Mouse (Mus musculus) heart, adult 18-20 months (tissue): ENCODE results near the gene Rnf10. TPM values are rescaled to one million over a fixed set of nuclear protein-coding genes. Genes with fewer than 3 reads are reported as not detected.
A peak's percentile ranks its signal among the peaks of the same experiment; 100 is the strongest.

ENCODE experiments used
- DNase-seq, 2 experiments: peaks; one replicate each; pipeline ENCODE4 v3.0.0; 2021 to 2022; ENCODE audit warnings: mixed read lengths in 1 of 2
- total RNA-seq, 2 experiments: library from RNA; stranded (reverse); gene quantifications; 2 replicates each; pipeline ENCODE4 v1.2.3; 2021

The Rnf10 gene
- total RNA-seq, 2 experiments from 2014 or later: 373 to 434 TPM

- DNase-seq: peak; percentile 89 to 96
Observed at GRCm38 (mm10) chr5:115235786-115236263, 36.9 kb downstream of the Rnf10 start, which contains the start of gene Pop5. Pop5 (plus strand) TSS chr5:115235836.

DNA sequence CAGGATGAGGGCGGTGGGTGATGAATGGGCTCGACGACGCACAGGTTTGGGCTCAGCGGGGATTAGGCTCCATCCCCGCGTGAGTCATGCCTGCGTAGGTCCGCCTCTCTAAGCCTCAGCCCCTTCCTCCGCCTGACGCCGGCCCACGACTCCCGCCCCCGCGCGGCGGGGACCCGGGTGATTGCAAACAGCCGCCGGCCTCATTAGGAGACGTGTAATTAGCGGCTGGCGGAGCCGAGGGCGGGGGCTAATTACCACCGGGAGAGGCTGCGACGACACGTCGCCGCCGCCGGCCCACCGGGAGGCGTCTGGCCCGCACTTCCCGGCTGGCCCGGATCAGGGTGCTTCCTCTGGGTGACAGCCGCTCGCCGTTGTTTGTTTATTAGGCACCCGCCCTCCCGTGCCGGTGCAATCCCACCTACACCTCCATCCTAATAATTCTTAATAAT, 37.4 kb downstream of the Rnf10 start:
- peak; percentile 81 to 84 for DNase-seq

DNA sequence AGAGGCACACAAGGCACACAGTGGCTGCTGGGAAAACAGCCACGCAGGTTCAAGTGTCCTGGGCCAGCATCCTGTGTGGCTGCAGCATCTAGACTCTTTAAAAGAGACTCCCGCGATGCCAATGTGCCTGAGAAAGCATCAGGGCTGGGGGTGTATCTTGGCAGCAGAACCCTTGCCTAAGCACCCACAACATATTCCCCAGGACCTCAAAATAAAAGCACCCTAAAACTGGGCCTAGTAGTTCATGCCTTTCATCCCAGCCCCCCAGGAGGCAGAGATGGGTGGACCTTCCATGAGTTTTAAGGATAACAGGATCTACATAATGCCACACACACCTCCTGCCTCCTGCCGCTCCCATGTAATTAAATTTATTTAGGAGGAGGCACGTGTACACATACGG, 38.2 kb downstream of the Rnf10 start:
- DNase-seq: no peak

GRCm38 (mm10) chr5:115233031-115233780, 39.5 kb downstream of the Rnf10 start:
- no peak for DNase-seq

DNA sequence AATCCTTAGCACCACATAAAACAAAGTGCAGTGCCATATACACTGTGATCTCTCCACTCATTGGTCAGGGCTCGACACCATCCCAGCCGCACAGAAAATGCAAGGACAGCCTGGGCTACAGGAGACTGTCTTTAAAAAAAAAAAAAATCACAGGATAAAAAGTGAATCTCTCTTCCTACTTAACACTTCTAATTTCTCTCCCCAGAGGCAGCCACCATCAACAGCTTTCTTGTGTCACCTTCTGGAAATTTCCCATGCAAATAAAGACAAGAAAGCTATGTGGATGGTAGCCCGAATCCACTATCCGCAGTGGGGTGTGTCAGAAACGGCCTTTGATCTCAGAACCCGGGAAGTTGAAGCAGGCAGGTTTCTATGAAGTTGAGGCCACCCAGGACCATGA, 40.2 kb downstream of the Rnf10 start:
- DNase-seq: no peak

DNA sequence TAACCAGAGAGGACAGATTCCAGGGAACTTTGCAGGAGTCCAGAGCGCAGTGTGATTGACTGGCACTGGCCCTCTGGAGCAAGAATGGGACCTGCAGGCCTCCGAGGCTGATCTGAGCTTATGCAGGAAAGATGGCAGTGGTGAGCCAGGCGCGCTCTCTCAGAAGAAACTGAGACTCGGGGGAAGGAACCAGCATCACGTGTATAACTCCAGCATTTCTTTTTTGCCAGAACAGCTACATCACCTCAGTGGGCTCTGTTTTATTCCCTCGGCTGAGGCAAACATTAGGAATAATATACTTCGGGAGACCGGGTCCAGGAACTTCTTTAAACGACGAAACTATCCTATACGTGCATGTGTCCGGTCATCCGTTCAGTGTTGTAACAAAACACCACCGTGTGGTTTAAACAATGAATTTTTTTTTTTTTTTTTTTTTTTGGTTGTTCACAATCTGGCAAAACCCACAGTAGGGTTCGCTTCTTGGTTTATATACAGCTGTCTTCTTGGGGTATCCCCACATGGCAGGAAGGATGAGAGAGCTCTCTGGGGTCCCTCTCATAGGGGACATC, 41.1 kb downstream of the Rnf10 start:
- no peak for DNase-seq

DNA sequence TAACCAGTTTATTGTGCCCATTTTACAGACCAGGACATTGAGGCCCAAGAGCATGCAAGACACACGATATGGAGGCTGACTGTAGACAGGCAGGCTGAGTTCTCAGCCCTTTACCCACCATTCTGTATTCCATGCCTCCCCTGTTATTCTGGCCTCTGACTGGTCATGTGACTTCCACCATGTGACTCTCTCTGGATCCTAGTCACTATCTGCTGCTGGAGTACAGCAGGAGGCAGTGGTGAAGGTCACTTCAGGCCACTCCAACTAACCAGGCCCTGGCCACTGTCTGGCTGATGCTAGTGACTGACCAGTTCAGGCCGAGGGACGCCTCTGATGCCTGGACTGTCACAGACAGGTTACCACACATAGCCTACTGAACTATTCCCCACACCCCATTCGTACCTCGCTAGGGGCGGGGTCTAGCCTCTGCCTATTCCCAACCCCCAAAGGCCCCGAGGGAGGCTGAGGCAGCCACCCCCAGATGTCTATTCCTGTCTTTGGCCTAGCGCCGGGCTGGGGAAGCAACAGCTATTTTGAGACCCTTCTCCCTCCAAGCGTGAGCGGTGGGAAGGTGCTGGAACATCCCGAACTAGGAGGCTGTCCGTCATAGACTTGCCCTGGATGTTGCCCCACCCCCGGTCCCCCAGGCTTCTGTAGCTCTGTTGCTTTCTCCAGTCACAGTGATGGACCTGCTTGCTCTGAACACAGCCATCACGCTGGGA, 41.7 kb downstream of the Rnf10 start:
- DNase-seq: peak; percentile 35 to 42

DNA sequence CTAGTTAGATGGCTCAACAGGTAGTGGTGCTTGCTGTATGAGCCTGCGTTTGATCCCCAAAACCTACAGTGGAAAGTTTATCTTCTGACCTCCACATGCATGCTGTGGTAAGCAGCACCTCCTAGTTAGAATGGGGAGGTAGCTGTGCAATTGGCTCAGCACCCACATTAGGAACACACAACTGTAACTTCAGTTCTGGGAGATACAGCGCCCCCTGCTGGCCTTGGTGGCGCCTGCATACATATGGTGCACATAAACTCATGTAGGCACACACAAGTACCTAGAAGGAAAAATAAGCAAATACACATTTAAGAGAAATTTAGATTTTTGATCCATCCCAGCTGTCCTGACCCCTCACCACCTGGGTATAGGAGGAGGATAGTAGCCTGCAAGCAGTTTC, 50.2 kb downstream of the Rnf10 start:
- DNase-seq: no peak

DNA sequence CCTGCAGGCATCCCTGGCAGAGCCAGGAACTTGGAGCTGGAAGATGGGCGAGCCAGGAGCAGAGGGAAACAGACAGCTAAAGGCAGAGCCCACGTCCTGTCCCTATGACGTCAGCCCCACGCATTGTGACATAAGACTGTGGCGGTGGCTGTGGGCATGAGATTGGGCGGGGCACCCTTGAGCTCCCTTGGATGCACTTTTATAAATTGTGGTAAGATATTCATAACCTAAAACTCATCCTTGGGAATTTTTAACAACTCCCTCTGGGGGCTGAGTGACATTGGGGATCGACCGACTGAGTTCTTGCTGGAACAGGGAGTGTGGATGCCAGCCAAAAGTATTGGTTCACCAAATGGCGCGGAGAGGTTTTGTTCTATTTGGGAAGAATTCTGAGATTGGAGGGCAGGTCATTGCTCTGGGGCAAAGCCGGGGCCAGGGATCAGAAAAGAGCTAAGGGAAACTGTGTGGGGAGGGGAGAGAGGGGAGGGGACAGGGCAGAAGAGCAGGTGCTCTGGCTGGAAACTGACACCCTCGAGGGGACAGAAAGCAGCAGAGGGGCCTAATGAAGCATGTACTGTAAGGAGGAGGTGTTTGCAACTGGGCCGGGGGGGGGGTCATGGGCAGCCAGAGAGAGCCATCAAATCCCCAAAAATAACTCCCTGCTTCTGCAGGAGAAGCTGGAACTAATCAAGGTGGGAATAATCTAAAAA, 51.6 kb downstream of the Rnf10 start:
- DNase-seq: no peak

DNA sequence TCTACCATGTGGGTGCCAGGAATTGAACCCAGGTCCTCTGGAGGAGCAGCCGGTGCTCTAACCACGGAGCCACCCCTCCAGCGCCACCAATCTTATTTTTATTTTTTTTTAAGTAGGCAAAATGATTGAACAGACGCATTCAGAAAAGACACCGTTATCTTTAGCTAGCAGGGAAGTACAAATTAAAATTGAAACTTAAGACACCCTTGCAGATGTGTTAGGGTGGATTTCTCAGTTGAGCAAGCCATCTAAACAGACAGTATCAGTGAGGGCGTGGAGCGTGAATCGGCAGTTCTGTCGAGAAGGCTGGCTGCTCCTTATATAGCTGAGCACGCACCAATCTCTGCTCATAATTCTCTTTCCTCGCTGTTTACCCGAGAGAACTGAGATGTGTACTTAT, 54.7 kb downstream of the Rnf10 start:
- DNase-seq: no peak

GRCm38 (mm10) chr5:115215273-115216185, 57.2 kb downstream of the Rnf10 start:
- no peak for DNase-seq

DNA sequence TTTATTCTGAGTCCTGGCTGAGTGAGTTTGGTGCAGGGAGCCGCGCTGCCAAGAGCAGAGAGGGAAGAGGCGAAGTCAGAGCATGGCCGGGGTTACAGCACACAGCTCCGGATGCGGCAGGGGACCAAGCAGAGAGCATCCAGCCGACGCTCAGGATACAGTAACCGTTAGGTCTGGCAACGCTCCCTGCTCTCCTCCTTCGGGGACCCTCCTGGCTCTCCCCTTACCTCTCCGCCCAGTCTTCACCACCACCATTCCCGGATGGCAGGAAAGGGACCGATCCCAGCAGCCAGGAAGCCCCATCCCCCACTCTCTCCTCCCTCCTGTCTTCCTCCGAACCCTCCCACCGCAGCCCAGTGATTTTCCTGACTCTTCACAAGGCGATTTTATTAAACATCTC, 57.8 kb downstream of the Rnf10 start:
- peak in 1 of 2 experiments; percentile 46 for DNase-seq

GRCm38 (mm10) chr5:115212861-115213260, 59.8 kb downstream of the Rnf10 start:
- no peak for DNase-seq

DNA sequence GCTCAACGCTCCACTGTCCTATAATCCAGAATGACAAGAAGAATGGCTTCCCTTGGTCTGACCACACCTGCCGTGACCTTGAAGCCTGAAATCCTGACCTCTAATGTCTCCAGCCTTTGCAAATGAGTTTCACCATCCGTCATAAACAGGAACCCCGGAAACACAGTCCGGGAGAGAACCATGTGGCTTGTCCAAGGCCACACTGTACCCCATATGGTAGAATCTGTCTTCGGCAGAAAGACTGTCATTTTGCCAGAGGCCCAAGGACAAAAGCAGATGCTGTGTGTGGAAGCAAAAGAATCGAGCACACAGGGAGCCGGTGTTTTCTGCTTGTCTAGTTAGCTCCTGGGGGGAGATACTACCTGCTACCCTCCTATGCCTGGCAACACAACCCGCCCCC, 60.2 kb downstream of the Rnf10 start:
- no peak for DNase-seq

DNA sequence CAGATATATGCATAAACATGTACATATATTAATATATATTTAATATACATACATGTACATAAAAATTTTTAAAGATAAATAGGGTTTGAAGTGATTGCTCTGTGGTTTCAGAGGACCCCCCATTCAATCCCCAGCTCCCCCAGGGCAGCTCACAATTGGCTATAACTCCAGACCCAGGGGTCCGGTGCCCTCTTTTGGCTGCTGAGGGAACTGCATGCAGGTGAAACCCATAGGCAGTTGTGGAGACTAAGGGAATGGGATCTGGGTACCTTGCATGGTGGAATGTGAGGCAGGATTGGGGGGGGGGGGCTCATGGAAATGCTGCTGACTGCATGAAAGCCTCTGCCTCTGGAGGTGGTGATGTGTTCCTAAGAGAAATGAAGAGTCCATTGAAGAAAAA, 62.3 kb downstream of the Rnf10 start:
- DNase-seq: peak in 1 of 2 experiments; percentile 60

DNA sequence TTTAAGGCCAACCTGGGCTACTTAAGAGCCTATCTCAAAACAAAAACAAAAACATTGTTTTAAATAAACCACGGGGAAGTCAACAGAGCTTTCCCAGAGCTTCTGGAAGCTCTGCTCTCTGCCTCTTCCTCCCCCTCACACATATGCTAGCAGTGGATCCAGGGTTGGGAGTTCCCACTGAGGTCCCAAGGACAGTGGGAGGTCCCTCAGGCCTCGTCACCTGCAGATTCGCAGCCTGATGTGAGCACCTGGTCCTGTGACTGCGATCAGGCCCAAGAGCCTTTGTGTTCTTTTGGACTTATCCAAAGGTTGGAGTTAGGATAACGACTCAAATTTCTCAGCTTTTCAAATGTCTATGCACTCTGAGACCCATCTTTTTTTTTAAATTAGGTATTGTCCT, 64.1 kb downstream of the Rnf10 start:
- no peak for DNase-seq

DNA sequence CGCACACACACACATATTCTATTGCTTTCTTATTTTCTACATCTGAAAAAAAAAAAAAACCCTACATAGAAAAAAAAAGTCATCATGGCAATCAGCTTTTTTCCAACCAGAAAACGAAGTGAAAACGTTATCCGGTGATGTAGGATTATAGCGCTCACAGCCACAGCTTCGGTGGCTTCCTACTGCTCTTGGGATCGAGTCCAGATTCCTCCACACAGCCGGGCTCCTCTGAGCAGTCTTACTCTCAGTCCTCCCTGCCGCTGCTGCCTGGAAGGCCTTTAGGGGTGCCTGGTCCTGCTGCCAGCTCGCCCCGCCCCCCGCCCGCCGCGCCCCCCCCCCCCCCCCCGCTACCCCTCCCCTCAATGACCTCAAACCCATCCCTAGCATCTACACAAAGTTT, 64.8 kb downstream of the Rnf10 start:
- DNase-seq: no peak

DNA sequence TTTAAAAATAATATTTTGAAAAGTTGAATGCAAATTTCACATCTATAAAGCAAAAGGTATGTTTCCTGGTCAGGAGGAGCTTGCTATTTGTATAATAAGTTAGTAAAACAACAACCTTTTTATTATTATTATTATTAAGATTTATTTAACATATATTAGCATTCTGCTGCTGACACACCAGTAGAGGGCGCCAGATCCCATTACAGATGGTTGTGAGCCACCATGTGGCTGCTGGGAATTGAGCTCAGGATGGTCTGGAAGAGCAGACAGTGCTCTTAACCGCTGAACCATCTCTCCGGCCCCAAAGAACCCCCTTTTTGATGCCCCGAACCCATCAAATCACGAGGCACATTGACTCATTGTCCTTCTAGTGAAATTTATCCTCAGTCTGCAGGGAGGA, 65.5 kb downstream of the Rnf10 start:
- no peak for DNase-seq

- DNase-seq: peak; percentile 45 to 73
Observed at GRCm38 (mm10) chr5:115204562-115205311, 68.0 kb downstream of the Rnf10 start.

DNA sequence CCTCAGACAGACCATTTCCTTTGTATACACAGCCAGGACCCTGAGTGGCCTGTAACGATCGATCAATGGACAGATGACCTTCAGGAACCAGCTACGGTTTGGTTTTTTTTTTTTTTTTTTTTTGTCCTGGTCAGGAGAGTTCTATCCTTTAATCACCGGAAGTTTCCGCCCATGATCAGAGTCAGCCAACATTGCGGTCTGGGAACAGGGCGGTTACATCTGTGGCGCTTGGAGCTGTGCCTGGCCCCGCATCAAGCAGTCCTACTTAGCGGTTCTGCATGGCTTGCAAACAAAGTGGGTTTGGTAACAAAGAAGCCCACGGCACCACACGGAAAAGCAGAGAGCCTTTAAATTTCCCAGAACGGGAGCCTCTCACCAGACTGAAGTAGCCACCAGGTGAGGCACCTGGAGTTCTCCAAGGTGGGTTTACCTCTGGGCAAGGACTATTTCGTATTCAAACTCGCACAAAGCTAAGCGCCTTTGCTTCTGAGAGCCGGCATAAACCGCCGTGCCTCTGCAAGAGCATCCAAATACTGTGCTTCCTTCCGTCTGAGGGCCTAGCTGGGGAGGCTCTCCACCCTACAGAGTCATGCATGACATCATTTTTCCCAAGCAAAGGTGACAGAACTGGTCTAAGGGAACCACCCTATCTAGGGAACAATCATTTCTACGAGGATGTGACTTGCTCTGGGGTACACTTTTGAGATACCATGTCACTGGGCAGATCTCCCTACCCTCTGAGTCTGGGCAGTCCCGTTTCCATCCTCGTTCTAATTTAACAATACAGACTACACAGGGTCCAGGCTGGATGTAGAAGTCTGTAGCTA, 68.8 kb downstream of the Rnf10 start:
- peak; percentile 63 to 67 for DNase-seq
